Mouse (Mus musculus) thymus, postnatal 25 days (tissue): ENCODE data around the gene Ppdpf.

ENCODE experiments used
- DNase-seq: peaks from one replicate; pipeline ENCODE4 v3.0.0; 2022

Ppdpf gene

DNA sequence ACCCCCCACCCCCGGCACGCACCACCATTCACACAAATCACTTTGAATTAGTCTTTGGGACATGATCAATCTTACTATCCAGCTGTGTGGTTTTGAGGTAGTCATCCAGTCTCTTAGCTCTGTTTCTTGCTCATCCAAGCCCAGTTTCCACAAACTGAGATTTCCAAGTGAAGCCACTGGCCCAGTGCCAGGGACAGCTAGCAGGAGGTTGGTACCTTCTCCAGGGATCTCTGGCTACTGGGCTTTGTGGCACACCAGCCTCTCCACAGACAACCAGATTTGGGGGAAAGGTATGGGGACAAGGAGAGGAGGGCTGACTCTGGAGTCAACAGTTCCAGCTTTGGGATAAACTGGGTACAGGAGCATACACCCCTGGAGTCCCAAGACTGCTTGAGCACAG lies 33.3 kb downstream of the Ppdpf start:
- no peak for DNase-seq

DNA sequence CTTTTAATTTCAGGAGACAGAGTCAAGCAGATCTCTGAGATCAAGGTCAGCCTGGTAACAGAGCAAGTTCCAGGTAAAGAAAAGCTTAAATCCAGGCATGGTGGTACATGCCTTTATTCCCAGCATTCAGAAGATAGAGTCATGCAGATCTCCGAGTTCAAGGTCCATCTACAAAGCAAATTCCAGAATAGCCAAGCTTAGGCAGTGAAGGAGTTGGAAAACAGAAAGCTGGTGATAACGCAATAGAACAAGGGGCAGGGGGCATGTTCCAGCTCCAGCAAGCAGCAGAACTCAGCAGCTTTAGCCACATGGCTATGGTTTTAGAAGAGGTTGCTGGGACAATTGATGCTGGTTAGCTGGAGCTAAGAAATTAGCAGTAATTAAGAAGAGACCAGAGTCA lies 37.9 kb downstream of the Ppdpf start:
- no peak for DNase-seq

DNA sequence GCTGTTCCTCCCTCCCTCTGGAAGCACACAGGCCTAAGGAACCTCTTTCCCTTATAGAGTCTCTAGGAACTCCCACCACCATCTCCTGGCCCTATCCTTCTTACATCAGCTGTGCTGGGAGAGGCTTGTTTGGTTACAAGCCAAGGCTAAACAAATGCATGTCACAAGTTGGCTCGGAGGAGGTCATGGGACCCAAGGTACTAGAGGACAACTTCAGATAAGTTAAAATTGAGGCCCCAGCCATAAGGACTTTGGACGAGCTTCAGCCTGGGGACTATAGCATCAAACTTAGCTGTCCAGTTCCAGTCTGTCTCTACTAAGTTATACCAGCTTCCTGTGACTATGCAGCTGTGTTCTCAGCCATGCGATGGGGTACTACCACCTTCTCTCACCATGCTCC lies 40.1 kb downstream of the Ppdpf start:
- DNase-seq: no peak

DNA sequence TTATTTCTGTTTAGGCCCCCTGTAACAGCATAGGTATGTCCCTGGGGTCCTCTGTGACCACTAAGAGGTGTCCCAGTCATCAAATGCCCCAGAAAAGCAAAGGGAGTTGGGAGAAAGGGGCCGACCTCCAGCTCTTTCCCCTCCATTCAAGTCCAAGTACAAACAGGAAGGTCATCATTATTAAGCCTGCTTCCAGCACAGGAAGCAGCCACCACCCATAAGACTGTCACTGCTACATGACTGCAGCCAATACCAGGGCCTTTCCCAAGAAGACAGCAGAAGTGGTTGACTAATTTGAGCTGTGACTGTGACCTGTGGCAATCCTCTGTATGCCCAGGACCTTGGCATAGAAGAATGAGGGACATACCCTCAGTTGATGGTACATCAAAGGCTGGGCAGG lies 41.3 kb downstream of the Ppdpf start:
- DNase-seq: no peak

DNA sequence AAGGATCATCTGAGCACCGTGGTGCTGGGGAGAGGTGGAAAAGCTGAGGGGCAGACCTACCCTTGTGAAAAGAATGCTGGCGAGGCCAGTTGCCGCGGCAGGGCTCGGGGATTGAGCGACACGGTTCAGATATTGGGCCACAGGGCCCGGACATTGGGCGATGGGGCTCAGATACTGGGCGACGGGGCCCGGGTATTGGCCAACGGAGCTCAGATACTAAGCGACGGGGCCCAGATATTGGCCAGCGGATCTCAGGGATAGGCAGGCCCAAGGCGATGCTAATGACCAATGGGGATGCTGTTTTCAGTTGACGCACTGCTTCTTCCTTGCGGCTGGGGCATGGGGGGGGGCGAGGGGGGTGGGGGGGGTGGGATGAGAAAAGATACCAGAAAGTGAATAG lies 44.1 kb downstream of the Ppdpf start:
- no peak for DNase-seq

DNA sequence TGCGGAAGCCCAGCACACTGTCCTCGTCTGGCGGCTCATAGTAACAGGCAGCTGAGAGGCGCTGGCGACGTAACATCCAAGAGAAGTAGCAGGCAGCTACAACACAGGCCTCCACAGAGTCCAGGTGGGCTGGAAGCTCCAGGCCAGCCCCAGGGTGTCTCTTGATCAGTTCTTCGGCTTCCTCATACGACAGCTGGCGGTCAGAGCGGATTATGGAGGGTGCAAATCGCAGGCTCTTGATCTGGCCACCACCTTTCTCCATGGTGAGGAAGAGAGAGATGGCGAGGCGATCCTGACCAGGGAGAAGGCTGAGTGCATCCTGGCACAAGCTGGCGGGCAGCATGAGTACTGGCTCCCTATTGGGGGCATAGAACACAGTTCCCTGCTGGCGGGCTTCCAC lies 46.4 kb downstream of the Ppdpf start:
- no peak for DNase-seq

DNA sequence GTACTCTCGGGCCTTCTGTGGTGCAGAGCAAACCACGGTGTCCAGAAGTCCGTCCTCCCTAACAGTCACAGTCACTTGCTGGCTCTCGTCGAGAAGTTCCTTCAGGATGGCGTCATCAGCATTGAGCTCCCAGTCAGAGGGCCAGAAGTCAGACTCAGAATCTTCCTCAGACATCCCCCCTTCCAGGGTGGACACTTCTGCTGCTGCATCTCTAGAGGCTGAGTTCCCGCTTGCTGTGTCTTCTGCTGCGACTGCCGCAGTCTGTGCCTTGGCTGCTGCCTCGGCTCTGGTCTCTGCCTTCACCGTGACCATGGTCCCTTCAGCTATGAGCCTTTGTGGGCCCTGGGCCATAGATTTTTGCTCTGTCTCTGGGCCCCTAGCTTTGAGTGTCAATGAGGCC lies 47.6 kb downstream of the Ppdpf start:
- DNase-seq: no peak

DNA sequence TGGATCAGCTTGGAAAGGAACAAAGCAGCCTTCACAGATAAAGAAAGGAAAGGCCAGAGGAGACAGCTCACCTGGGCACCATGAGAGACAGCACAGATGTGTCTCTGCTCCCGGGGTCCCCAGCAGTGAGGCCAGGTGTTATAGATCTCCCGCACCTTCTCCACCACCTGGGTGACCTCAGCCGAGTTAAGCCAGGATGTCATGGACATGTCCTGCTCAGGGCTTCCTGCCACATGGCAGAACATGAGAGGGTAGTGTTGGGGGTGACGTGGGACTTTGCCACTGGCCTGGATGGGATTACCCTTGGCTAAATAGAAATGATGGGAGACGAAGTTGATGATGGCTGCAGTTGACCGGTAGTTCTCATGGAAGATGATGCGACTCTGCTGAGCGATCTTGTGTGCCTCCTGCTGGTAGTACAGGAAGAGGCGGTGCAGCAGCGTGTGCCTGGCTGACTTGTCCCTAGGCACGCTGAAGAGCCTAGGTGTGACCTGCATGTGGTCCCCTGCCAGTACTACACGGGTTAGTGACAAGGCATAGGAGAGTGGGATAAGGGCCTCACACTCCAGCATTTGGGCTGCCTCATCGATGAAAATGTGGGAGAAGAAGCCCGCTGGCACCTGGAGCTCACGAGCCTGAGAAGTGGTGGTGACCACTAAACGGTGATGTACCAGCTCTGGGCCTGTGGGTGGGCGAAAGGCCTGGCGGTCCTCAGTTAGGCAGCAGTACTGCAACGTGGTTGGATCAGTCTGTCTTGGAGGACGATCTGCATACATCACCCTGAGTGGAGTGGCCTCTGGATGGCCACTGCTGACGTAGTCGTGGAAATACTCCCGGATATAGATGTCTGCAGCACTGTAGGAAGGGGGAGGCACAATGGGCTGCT lies 48.9 kb downstream of the Ppdpf start:
- no peak for DNase-seq

DNA sequence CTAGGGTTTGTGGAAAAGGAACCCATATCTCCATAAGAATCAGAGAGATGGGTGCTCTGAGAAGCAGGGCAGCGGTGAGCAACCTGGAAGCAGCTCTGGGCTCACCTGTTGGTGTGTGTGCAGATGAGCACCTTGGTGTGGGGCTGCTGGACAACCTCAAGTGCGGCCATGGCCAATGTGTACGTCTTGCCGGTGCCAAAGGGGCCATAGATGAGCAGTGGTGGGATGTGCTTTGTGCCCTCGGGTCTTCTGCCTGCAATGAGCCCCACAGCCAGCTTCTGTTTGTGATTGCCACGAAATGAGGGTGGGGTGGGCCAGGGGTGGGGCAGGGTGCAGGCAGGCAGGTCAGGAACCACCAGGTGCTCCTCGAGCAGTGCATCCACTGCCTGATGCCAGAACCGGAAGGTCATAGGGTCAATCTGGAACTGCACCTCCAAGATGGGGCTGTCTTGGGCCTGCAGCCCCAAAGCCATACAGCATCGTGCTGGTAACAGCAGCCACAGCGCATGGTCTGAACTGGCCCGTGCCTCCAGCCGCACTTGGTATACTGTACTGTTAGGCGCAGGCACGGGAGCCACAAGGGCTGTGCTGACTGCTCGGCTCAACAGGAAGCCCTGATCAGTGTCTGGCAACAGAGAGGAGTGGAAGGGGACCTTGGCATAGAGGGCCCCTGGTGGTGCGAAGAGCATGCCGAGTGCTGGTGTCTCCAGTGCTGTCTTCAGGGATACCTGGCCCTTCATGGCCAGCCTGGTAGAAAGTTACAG lies 50.4 kb downstream of the Ppdpf start:
- DNase-seq: no peak

DNA sequence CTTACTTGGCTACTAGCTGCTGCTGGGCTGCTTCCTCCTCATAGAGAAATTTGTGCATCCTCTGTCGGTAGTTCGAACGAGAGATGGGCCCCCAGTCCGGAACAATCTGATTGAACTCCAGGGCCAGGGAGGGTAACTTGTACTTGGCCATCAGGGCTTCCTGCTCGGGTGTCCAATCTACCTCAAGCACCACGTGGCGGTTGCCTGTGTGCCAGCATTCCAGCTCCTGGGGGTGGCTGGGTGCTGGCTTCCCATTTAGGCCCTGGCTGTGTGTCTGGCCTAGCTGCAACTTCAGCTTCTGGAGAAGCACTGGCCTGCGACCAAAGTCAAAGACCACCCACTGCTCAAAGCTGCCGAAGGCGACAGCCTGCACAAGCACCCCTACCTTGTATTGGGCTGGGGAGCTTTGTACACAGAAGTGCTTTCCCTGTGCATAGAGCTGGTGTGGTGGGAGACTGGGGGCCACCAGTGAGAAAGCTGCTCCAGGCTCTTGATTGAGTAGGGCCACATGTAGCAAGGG lies 51.1 kb downstream of the Ppdpf start:
- DNase-seq: no peak
